Mouse (Mus musculus) embryonic facial prominence, embryonic 15.5 days (tissue): ENCODE data around the gene Prr7. TPM values are rescaled to one million over a fixed set of nuclear protein-coding genes. Genes with fewer than 3 reads are reported as not detected.

Source experiments
- ATAC-seq: fragments of 200-750 bp; cut with Nextera tagmentation; 2 replicates; pipeline ENCODE4 v1.8.0; 2017; ENCODE audit warnings: low read depth, moderate TSS enrichment; ENCODE audit not compliant: insufficient number of reproducible peaks, low FRiP score, low TSS enrichment
- H3K27ac ChIP-seq: fragments of 300-500 bp; sonication (generic); replicated peaks from 2 replicates; pipeline ENCODE4 v1.5.1; 2015; ENCODE audit warnings: mild to moderate bottlenecking, inconsistent platforms
- H3K27me3 ChIP-seq: fragments of 300-500 bp; sonication (generic); 2 replicates; pipeline ENCODE4 v1.6.1; 2015; ENCODE audit warnings: inconsistent platforms
- H3K36me3 ChIP-seq: fragments of 300-500 bp; sonication (generic); 2 replicates; pipeline ENCODE4 v1.6.1; 2015; ENCODE audit warnings: mild to moderate bottlenecking, inconsistent platforms
- H3K4me1 ChIP-seq: fragments of 300-500 bp; sonication (generic); 2 replicates; pipeline ENCODE4 v1.6.1; 2015; ENCODE audit warnings: inconsistent platforms
- H3K4me2 ChIP-seq: fragments of 300-500 bp; sonication (generic); replicated peaks from 2 replicates; pipeline ENCODE4 v1.6.1; 2015; ENCODE audit warnings: mild to moderate bottlenecking, inconsistent platforms
- H3K4me3 ChIP-seq: fragments of 300-500 bp; sonication (generic); replicated peaks from 2 replicates; pipeline ENCODE4 v1.5.1; 2015; ENCODE audit warnings: mild to moderate bottlenecking, inconsistent platforms
- H3K9ac ChIP-seq: fragments of 300-500 bp; sonication (generic); 2 replicates; pipeline ENCODE4 v1.6.1; 2015; ENCODE audit warnings: inconsistent platforms
- H3K9me3 ChIP-seq: fragments of 300-500 bp; sonication (generic); replicated peaks from 2 replicates; pipeline ENCODE4 v1.6.1; 2016; ENCODE audit warnings: inconsistent platforms
- WGBS: fragments of 180-500 bp; shearing (Covaris S2); methylation state at CpG from one replicate; pipeline ENCODE4 v1.1.7; 2015; 5-methylcytosine and 5-hydroxymethylcytosine counted together
- polyA plus RNA-seq: library from polyadenylated mRNA; unstranded; fragments of >200 nt; fragmentation: Nextera tagmentation; extraction: Ambion mirVana; gene quantifications from 2 replicates; pipeline ENCODE4 v1.2.1, GENCODE M21; 2015

The Prr7 gene
- 1.5 TPM in 2 replicates for polyA plus RNA-seq

DNA sequence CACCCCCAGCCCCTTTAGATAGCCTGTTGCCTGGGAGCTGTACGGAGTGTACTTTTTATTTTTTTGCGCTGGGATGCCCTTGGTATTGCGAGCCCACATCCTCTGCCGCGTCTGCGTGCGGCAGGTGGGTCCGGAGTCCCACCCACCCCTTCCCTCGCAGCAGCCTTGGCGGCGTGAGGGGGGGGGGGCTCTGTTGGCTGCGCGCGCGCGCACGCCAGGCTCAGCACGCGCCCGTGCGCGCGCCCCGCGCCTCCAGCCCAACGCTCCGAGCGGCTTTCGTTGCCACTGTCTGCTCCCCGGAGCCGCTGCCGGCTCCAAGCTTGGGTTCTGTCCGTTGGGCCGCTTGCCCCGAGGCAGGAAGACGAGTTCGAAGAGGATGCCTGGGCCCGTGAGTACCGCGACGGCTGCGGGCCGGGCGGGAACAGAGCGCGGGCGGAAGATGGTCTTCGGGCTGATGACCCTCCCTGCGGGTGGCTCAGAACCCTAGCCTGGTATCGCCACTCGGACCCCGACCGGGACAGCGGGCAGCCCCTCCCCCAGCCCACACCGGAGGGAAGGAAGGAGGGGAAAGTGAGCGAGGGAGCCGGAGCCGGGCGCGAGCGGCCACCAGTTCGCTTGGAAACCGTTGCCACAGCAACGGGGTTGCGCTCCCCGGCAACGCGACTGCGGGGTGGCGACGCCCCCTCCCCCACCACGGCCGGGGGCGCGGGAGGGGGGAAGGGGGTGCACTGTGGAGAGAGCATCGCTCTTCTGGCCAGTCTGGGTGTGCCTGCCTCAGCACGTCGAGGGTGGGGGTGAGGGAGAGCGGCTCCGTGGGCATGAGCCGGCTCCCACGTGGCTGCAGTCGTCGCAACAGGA is at the start of gene Prr7:
TSS of gene Prr7 (plus strand) at position 241 of the 858 bp plus-strand sequence.
- Histone ChIP-seq H3K4me3 (peak within 1 kb of the TSS; percentile 55), H3K9ac (peak within 1 kb of the TSS; percentile 59), H3K9me3 (no peaks in the 10 kb centered on the region), H3K4me1 (peaks cover 33% of the 10 kb centered on the region), H3K4me2 (peak within 1 kb of the TSS; percentile 91), H3K36me3 (peaks cover 25% of the 10 kb centered on the region), H3K27me3 (no peaks in the 10 kb centered on the region), H3K27ac (peak within 1 kb of the TSS; percentile 53)
- WGBS: under 1% methylated on average over 81 of the region's 84 CpGs
- peak; percentile 71 for ATAC-seq

DNA sequence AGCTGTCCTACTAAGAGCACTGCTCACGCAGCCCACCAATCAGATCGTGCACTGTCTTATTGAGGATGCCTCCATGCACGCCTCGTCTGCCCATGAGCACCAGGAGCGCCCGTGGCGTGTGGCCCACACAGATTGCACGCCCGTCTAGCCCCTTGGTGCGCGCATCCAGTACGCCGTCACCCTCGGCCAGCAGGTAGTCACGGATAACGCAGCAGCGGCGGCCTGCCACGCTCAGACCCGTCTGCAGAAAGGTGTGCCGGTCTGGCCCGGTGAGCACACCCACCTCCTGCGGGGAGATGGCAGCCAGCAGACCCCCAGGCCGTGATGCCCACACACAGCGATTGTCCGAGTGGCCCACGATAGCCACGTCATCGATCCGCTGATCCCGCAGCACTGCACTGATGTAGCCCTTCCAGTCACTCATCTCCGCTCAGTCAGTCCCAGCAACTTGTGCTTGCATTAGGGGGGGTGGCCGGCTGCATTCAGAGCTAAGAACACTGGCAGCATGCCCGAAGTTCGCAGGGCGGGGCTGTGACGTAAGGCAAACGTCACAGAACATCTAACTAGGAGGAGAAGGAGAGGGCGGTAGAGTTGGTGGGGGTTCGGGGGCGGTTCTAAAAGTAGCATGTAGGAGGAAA is 49.2 kb upstream of the Prr7 start, which contains the start of gene Pfn3:
TSS of gene Pfn3 (minus strand) at position 490 of the 638 bp plus-strand sequence.
- H3K4me3 ChIP-seq: peak within 1 kb of the TSS; percentile 34
- WGBS: 8% methylated on average over 41 of the region's 41 CpGs
- no peaks in the 10 kb centered on the region for H3K36me3 ChIP-seq
- no peak within 1 kb of the TSS for H3K27ac ChIP-seq
- H3K9me3 ChIP-seq: no peaks in the 10 kb centered on the region
- H3K4me2 ChIP-seq: peak within 1 kb of the TSS; percentile 57
- H3K9ac ChIP-seq: no peak within 1 kb of the TSS; the same call in 1 of the 2 replicates
- H3K27me3 ChIP-seq: peaks cover 26% of the 10 kb centered on the region
- peaks cover 18% of the 10 kb centered on the region for H3K4me1 ChIP-seq
- ATAC-seq: peak; percentile 54; the same call in 1 of the 2 replicates

DNA sequence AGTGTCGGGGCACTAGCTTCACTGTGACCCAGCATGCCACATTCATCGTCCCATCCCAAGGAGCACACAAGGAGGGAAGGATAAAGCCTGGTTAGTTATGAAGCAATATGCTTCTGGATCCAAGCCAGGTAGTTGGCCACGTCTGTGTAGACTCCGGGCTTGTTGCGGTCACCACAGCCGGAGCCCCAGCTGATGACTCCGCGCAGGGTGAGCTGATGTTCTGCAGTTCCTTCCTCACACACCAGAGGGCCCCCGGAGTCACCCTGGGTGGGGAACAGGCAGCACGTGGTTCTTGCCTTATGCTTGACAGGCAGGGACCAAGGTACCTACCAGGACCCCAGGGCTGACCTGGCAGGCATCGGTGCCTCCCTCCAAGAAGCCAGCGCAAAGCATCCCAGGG is 46.1 kb upstream of the Prr7 start:
- Histone ChIP-seq H3K9ac (no peak overlapping the region), H3K4me2 (peak overlapping the region; percentile 28), H3K4me3 (no peak overlapping the region), H3K4me1 (peaks cover 37% of the 10 kb centered on the region), H3K27ac (no peak overlapping the region), H3K36me3 (no peaks in the 10 kb centered on the region), H3K27me3 (peaks cover 54% of the 10 kb centered on the region), H3K9me3 (no peaks in the 10 kb centered on the region)
- WGBS: 8% methylated on average over 12 of the region's 12 CpGs
- ATAC-seq: peak; percentile 40; the same call in 1 of the 2 replicates

DNA sequence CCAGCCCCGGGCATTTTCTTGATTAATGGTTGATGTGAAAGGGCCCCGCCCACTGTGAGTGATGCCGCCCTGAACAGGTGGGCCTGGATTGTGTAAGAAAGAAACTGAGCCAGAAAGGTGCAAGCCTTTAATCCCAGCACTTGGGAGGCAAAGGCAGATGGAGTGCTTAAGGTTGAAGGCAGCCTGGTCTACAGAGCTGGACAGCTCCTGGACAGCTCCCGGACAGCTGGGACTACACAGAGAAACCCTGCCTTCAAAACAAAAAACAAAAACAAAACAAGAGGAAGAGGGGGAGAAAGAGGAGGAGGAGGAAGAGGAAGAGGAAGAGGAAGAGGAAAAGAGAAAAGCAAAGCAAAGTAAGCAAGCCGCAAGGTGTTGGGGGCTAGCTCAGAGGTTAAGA is 44.9 kb upstream of the Prr7 start:
- Histone ChIP-seq H3K9me3 (no peaks in the 10 kb centered on the region), H3K9ac (no peak overlapping the region), H3K27me3 (peaks cover 49% of the 10 kb centered on the region), H3K27ac (no peak overlapping the region), H3K36me3 (no peaks in the 10 kb centered on the region), H3K4me2 (no peak overlapping the region), H3K4me1 (peaks cover 37% of the 10 kb centered on the region), H3K4me3 (no peak overlapping the region)
- WGBS: 71% methylated on average over 5 of the region's 5 CpGs
- no peak for ATAC-seq

DNA sequence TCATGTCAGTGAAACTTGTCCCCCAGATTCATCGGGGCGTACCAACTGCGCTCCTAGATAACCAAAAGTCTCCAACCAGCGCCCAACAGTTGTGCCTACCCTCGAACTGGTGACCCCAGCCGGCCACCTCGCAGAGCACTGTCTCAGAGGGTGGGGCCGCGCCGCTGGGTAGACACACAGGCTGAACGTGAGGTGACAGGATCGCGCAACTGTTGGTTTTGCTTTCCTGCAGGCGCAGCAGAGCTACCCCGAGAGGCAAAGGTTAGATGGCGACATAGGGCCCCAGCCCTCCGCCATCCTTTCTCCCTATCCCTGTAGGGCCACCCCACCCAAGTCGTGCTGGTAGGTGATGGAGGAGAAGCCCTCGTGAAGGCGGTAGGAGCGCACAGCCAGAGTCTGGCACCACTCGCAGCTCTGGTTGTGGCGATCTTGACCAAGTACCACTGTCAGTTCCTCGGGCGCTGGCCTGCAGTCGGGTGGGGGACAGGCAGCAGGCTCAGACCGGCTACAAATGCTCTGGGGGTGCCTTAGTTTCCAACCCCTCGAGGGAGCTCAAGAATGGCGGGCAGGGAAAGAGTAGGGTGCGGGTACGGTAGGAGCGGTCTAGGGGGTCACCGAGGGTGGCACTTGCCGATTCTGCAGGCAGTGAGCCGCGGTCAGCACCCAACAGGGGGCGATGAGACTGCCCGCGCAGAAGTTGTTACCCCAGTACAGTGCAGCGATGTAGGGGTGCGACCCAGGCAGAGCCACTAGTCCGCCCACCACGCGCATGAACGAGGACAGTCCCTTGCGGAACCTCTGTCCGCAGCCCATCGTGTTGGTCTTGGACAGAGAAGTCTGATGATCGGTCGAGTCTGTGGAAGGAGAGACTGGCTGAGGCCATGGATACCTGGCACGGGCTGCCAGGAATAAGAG is 43.8 kb upstream of the Prr7 start:
- Histone ChIP-seq H3K9ac (no peak overlapping the region), H3K27ac (no peak overlapping the region), H3K36me3 (no peaks in the 10 kb centered on the region), H3K27me3 (peaks cover 44% of the 10 kb centered on the region), H3K4me1 (peaks cover 28% of the 10 kb centered on the region), H3K9me3 (no peaks in the 10 kb centered on the region), H3K4me2 (peak overlapping the region; percentile 49), H3K4me3 (peak overlapping the region; percentile 30; the same call in 1 of the 2 replicates)
- 31% methylated on average over 51 of the region's 51 CpGs for WGBS
- ATAC-seq: no peak

DNA sequence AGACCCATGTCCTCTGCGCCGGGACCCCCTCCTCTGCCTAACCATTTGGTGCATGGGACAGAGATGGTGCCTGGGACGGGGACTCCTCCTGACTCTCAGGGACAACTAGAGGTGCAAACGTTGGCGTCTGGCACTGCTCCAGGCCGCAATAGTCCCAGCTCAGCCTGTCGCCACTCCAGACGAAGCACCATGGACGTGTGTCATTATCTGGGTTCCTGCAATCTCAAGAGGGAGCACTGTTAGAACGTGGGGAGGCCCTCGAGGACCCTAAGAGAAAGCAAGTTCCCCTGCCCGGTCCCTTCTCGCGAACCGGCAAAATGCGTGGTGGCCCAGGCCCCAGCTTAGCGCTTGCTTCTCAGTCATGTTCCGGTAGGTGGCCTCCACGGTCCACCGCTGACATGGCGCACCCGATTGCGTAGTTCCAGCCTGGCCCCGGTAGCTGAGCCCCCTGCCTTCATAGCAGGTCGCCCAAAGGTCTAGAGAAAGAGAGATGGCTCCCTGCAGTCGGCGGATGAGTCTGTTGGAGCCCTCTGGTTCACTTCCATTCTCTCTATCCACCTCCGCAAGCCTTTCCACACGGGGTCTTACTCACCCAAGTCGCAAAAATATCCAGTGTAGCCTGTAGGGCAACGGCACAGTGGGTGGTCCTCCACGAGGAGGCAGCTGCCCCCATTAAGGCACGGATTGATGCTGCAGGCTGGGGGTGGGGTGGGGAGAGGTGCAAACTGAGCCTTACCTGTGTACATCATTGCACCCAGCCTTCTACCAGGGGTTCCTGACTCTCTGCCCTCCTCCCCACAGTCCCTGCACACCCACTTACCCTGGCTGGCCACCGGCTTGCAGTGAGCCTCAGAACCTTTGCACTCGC is 42.9 kb upstream of the Prr7 start:
- WGBS: 12% methylated on average over 35 of the region's 35 CpGs
- no peaks in the 10 kb centered on the region for H3K36me3 ChIP-seq
- no peak overlapping the region for H3K27ac ChIP-seq
- H3K9ac ChIP-seq: no peak overlapping the region
- ATAC-seq: no peak; the same call in 1 of the 2 replicates
- H3K27me3 ChIP-seq: peaks cover 44% of the 10 kb centered on the region
- H3K4me3 ChIP-seq: peak overlapping the region; percentile 30
- H3K9me3 ChIP-seq: no peaks in the 10 kb centered on the region
- peaks cover 26% of the 10 kb centered on the region for H3K4me1 ChIP-seq
- H3K4me2 ChIP-seq: peak overlapping the region; percentile 49

DNA sequence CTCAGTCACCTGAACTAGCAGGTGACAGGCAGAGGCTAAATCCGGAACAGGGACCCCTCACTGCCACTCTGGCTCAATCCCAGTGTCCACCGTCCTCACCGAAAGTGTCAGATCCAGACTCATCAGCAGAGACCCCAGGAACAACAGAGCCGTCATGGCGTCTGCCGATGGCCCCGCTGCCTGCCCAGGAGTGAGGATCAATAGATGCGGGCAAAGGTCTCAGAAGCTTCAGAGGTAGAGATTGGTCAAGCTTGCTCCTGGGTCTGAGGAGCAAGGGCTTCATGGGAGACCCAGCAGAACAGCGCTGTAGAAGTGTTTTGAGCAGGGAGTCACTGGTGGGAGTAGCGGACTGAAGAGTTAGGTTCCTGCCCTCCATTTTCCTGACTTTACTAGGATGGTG is 37.5 kb upstream of the Prr7 start, which contains the start of gene F12:
TSS of gene F12 (minus strand) at position 181 of the 400 bp plus-strand sequence.
- no peak for ATAC-seq
- 91% methylated on average over 10 of the region's 10 CpGs for WGBS
- H3K4me2 ChIP-seq: no peak within 1 kb of the TSS
- peaks cover 10% of the 10 kb centered on the region for H3K27me3 ChIP-seq
- peaks cover 3% of the 10 kb centered on the region for H3K4me1 ChIP-seq
- H3K4me3 ChIP-seq: no peak within 1 kb of the TSS
- H3K9ac ChIP-seq: no peak within 1 kb of the TSS
- H3K27ac ChIP-seq: no peak within 1 kb of the TSS
- H3K36me3 ChIP-seq: no peaks in the 10 kb centered on the region
- H3K9me3 ChIP-seq: no peaks in the 10 kb centered on the region

DNA sequence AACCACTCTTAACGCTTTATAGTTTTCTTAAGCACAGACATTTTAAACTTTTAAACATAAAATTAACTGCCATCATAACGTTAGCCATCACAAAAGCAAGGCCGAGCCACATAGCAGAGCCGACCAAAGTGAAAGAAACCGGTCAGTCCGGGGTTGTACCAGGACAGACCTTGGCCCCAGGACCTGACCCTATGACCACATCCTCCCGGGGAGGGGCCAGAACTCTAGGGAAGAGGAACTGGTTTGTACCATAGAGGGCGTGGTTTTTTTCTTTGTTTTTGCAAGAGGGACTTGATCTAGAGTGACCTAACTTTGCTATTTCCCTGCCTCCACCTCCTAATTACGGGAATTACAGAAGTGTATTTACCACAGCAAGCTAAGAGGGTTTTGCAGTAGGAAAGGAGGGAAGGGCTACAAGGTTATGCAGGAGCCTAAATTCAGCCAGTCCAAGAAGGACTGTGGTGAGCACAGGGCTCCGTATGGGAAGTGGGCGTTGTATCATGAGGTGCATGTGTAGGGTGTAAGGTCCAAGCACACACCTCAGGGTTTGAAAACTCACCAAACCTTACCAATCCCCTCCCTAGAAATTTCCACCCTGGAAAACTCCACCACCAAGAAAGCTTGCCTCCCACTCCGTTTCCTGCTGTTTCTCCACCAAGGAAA is 34.7 kb upstream of the Prr7 start:
- Histone ChIP-seq H3K9me3 (no peaks in the 10 kb centered on the region), H3K9ac (no peak overlapping the region), H3K27me3 (no peaks in the 10 kb centered on the region), H3K27ac (no peak overlapping the region), H3K36me3 (no peaks in the 10 kb centered on the region), H3K4me1 (no peaks in the 10 kb centered on the region), H3K4me3 (no peak overlapping the region), H3K4me2 (no peak overlapping the region)
- ATAC-seq: no peak
- 58% methylated on average over 12 of the region's 12 CpGs for WGBS

DNA sequence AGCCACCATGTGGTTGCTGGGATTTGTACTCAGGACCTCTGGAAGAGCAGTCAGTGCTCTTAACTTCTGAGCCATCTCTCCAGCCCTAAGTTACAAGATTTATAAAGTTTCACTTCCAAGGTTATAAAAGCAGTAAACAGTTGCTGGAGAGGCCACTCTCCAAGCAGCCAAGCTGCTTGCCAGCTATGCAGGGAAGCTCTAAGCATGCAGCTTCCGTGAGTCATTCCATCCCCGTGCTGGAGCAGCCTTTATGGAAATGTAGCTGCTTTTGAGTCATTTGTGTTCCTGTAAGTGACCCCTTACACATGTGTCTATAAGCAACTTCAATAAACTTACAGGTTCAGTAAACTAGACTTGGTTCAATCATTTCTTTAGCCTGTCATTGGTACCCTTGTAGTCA is 33.5 kb upstream of the Prr7 start:
- Histone ChIP-seq H3K27me3 (no peaks in the 10 kb centered on the region), H3K4me1 (no peaks in the 10 kb centered on the region), H3K36me3 (no peaks in the 10 kb centered on the region), H3K27ac (no peak overlapping the region), H3K9ac (no peak overlapping the region), H3K9me3 (no peaks in the 10 kb centered on the region), H3K4me2 (no peak overlapping the region), H3K4me3 (no peak overlapping the region)
- WGBS: 78% methylated on average over 2 of the region's 2 CpGs
- no peak for ATAC-seq
